Mouse (Mus musculus): ENCODE measurements around the gene Erbb4.

GRCm38 (mm10) chr1:68859480-68859879 lies 248.4 kb downstream of the Erbb4 start:
- TF ChIP-seq CTCF (IDR thresholded peaks at IDR 0.05; ENCODE audit: extremely low read depth, insufficient read length, insufficient replicate concordance, low read depth, low read length): no peak
- TF ChIP-seq POLR2A (IDR thresholded peaks at IDR 0.05; ENCODE audit: low read depth, low read length): no peak

All from small intestine, adult 2 months (tissue).